Mouse (Mus musculus) c-Kit-positive CD71-negative TER-119-negative erythroid progenitor cells, embryonic 14.5 days (primary cell): ENCODE measurements around the gene Defb19.

Experiments
- DNase-seq: peaks from one replicate; pipeline ENCODE4 v3.0.0-alpha.2; 2013; ENCODE audit warnings: low read depth

Gene Defb19

DNA sequence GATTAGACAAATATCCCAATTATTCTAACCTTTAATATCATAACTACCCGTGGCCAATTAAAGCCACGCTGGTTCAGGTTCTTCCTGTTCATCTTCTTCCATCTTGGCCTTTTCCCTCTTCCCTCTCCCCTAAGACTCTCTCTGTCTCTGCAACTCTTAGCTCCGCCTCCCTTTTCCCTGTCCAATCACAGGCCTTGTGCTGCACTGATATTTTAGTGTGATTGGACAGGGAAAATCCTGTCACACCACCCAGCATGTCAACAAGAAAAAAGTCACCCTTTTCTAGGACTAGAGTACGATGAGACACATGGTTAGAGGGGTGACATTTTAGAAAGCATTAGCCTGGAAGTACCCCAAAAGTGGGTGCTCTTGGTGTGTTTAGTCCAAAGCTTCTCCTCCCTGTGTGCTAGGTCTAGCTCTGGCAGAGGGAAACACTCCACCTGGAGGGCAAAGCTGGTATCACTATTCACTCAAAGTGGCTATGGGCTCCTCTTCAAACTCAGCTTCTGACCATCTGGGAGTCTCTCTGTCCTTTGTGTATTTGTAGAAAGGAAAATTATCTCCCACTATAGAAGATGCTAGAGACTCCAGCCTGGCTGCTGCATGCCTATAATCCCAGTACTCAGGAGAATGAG is 6.9 kb upstream of the Defb19 start:
- peak; percentile 35 for DNase-seq

DNA sequence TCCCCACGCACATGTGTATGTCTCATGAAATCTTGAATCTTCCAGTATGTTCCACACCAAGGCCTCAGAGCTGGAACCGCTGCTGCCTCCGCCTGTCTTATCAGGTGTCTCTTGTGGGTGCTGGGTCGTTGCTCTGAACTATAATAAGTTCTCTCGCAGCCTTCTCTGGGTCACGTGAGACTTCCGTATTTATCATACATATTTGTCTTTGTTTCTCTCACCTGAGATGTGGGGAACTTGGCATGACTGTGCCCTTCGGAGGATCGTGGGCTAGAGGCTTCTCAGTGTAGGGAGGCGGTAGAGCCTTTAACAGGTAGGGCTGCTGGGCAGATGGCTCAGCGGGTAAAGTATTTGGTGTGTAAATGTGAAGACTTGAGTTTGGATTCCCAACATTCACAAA is 500 bp upstream of the Defb19 start:
- DNase-seq, result no peak

DNA sequence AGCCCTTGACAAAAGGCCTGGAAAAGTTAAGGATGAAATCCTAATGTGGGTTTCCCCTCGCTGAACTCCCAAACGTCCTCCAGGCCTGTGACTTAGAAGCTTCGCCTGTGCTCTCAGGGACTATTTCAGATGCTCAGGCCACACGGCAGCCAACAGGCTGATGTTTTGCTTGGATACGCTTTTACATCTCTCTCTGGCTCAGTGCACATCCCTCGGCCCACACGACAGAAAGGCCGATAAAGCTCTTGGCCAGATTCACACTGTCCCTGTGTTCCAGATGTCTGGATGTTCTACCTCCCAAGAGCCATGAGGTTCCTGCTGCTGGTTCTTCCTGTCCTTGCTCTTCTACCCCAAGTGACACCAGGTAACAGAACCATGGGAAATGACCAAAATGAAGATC is 6.6 kb downstream of the Defb19 start:
- DNase-seq, result no peak

DNA sequence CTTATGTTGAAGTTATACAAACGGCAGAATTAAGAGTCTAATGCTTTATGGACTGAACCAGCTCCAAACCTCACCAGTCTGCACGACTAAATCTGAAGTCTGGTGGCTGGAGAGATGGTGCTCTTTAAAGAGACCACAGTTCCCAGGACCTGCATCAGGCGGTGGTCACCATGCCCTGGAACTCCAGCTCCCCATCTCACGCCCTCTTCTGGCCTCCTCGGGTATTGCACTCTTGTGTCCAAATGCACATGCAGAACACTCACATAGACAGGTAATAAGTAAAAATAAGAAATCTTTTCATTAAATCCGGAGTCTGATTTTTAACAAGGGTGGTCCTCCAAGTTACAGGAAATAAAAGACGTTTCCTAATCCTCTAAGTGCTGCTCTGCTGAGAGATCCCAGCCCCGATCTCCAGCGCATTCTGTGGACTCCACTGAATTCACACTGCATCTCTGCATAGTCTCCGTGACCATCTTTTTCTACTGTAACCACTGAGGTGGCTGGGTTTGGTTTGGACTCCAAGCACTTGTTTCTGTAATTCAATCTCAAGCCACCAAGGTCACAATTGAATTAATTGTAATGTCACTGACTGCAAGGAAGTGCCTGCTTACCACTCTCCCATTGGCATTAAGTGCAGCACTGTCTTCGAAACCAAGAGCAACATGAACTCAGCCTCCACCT is 7.9 kb downstream of the Defb19 start, which contains the start of gene Defb21:
Gene Defb21 (plus strand): TSS at position 631 of the 681 bp plus-strand sequence.
- no peak for DNase-seq

DNA sequence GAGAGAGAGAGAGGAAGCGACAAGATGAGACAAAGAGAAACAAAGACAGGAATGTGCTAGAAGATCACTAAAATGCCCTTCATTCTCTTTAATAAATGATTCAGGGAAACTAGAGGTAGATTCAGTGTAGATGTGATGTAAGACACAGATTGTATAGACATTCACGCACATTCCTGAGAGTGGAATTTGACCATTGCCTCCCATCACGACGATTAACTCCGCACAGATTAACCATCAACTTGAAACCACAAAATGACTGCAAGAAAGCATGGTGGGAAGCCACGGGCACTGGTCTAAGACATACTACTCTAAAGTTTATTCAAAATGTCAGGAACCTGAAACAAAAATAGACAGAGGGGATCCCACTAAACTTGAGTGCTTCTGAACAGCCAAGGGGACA is 9.8 kb downstream of the Defb19 start:
- DNase-seq, result no peak

DNA sequence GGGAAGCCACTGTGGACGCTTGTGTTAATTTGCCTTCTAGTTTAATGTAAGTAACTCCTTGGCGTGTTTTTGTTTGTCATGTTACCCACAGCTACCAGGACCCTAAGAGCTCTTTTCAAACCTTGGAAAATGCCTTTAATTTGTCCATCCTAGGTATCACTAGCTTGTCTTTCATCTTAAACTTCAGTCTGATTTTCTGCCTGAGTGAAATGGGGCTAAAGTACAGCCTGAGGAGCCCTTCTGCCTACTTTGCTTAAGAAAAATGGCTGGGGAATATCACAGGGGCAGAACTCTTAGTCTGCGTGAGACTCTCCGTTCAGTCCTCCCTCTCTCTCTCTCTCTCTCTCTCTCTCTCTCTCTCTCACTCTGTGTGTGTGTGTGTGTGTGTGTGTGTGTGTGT is 10.2 kb downstream of the Defb19 start:
- DNase-seq, result no peak

DNA sequence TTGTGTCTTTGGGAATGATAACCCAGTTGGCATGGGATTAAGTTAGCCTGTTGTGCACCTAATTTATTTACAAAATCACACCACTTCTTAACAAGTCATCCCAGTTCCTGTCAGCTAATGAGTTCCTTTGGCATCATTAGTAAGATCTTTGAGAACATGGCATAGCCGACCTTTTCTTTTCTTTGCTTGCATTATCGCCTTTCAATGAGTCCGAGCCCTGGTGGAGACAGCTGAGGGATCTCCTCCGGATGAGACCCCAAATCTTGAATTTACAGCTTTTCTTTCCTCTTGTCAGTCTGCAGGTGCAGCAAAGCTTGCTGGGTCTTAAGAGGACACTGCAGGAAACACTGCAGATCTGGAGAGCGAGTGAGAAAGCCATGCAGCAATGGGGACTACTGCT is 11.1 kb downstream of the Defb19 start, which contains the start of gene Gm17416:
Gene Gm17416 (plus strand): TSS at position 301 of the 400 bp plus-strand sequence.
- DNase-seq, result no peak

DNA sequence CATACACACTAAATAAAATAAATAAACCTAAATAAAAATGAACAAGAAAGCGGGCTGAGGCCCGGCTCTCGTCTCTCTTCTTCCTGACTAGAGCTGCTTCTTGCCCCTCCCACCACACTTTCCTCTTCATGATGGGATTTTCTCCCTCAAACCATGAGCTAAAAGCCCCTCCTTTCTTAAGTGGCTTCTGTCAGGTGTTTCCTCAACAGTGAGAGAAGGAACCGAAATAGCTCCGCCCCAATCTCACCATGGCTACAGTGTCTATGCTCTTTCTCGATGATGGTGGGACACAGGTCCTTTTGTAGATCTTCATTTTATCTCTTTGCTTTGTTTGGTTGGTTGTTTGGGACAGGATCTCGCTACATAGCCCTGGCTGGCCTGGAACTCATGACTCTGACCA is 23.5 kb downstream of the Defb19 start:
- no peak for DNase-seq

DNA sequence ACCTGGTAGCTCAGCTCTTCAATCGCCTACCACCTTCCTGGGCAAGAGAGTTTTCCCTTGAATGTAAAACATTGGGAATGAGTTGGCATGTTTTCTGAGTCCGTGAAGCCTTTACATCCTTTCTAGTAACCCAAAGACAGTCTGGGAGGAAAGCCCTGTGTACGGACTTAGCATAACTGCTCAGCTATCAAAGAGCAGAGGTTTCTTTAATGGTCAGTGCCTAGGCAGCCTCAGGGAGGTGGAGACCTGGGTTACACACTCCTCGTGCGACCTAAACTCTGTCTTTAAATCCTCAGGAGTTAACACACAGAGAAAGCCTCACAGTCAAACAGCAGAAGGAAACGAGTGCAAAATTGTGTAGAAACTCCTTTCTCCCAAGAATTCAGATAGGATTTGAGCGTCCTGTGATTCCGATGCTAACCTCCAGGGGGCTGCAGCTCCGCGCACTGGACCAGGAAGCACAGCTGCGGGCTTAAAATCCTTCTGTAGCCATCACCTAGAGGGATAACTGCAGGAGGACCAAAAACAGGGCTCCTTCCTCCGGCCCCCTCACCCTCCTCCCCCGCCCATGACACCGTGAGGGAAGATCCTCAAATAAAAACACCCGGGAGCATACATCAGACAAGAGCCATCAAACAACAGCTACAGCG is 26.2 kb downstream of the Defb19 start:
- no peak for DNase-seq

DNA sequence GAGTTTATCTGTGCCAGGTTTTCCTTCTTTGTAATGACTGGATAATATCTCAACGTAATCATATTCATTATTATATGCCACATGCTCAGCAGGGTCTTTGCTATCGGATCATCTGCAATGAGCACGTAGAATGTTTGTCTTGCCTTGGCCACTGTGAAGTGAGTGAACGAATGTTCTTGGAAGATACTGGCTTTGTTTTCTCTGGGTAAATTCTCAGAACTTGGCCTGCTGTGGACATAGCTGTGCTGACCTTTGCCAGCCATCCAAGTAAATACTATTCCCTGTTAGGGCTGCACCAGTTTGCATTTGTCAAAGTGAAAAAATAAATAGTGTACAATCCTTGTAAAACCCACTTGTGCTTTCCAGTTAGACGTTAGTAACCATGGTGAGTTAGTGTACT is 32.0 kb downstream of the Defb19 start:
- no peak for DNase-seq

DNA sequence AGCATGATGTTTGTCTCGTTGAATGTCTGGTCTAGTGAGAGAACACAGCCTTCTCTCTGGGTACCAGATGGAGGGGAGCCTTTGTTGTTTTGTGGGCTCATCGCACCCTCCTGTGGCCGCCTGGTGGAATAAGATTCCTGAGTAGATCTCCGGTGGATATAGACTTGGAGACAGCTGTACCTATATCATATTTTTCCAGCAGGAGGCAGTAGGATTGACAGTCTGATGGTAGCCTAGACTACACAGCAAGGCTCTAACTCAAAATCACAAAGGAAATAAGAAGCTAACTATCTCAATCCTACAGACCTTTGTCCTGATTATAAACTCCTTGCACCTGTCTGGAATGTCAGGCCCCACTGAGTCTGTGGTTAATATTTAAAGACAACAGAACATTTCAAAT is 35.4 kb downstream of the Defb19 start:
- peak; percentile 18 for DNase-seq

DNA sequence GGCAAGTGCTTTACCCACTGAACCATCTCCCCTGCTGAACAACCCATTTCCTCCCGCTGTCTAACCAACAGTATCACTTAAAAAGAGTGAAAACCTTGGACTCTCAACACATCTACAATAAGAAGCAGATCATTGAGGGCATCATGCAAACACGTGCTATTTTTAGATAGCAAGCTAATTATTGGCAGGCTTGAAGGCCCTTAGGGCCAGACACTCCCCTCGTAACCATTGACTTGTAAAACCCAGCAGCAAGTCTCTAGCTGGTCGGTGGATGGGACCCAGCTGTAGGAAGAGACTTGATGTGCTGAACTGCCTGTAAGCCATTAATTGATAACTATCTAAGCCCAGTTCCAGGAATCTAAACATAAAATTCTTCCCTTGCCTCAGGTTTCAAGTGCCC is 36.6 kb downstream of the Defb19 start:
- no peak for DNase-seq

DNA sequence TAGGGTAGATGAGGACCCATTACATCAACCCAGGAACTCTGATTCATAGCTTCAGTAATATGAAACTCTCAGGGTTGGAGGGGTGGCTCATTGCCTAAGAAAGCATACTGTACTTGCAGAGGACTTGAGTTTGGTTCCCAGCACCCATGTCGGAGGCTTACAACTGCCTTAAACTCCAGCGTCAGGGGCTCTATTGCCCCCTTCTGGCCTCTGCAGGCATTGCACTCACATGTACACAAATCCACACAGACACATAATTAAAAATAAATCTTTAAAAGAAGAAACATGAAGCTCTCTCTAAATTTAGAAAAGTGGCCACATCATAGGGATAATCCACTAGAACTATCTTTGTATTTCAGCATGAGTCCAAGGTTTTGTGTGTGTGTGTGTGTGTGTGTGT is 37.2 kb downstream of the Defb19 start:
- no peak for DNase-seq

DNA sequence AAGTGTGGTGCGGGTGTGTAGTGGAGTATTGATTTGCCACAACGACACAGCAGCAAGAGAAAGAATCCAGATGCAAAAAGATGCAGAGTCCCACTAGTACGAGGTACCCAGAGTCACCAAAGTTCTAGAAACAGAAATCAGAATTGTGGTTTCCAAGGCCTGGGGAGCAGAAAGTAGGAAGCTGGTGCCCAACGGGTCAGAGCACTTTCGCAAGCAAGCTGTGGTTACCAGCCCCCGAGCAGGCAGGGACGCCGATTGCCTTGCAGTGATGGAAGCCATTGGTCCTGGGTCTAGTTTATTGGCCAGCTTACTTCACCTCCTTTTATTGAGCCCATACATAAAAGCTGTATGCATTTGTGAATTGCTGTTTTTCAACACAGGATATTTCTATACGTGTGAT is 38.1 kb downstream of the Defb19 start:
- DNase-seq, result no peak

DNA sequence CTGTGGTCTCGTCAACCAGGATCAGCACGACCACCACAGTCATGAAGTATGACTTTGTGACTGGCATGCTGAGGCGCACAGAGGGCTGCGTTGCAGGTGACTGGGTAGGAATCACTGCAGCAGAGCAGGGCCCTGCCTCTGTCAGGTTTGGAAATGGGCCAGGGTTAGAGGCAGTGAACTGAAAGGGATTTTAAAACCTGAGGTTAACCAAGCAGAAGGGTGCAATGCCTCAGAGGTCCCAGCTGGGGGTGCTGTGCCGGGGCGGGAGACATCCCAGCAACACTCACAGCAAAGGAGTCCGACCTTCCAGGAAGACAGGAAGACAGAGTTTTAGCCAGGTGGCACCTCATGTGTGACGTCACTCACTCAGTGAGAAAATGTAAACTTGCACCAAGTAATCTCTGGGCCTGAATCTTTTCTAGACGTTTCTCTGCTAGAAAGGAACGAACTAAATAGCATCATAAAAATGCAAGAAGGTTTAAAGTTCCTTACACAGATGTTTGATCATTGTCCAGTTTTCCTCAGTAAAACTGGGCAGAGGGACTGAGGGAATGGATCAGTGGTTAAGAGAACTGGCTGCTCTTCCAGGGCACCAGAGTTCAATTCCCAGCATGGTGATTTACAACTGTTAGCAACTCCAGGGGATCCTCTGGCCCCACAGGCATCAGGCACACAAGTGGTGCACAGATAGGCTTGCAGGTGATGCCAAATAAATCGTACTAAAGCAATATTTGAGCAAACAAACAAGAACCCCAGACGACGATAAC is 40.0 kb downstream of the Defb19 start, which contains the start of gene Defb29:
Gene Defb29 (minus strand): TSS at position 155 of the 767 bp plus-strand sequence.
- no peak for DNase-seq
